Mouse (Mus musculus): ENCODE results near the gene Prph. TPM values are rescaled to one million over a fixed set of nuclear protein-coding genes. Genes with fewer than 3 reads are reported as not detected.

The Prph gene
- 0.91 and 1.8 TPM in 2 replicates for polyA plus RNA-seq (2014; fragmentation: Nextera tagmentation; extraction: Ambion mirVana)

DNA sequence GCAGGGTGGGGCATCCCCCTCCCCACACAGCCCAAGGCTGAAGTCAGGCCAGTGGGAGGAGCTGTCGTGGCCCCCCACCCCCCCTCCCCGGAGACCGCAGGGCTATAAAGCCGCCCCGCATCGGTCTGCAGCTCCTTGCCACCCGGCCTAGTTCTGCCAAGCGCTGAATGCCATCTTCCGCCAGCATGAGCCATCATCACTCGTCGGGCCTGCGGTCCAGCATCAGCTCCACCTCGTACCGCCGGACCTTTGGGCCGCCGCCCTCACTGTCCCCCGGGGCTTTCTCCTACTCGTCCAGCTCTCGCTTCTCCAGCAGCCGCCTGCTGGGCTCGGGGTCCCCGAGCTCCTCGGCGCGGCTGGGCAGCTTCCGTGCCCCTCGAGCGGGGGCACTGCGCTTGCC is at the start of gene Prph:
TSS of gene Prph (plus strand) at position 135 of the 400 bp plus-strand sequence.
- no peaks in the 10 kb centered on the region for H3K9me3 ChIP-seq (ENCODE audit: low read depth, low read length)
- peak within 1 kb of the TSS; percentile 63 for H3K4me2 ChIP-seq
- DNase-seq (no peak), ATAC-seq (ENCODE audit: insufficient read depth) (no peak; the same call in 1 of the 2 replicates)
- peaks cover 62% of the 10 kb centered on the region for H3K27me3 ChIP-seq (ENCODE audit: insufficient read depth, low read length)
- peak within 1 kb of the TSS; percentile 35; the same call in 1 of the 2 replicates for H3K9ac ChIP-seq
- H3K4me3 ChIP-seq (ENCODE audit: low read depth, low read length) = peak within 1 kb of the TSS; percentile 38
- no peak for TF ChIP-seq CTCF (IDR thresholded peaks at IDR 0.05; ENCODE audit: low read depth)
- no peak within 1 kb of the TSS for H3K27ac ChIP-seq (ENCODE audit: low read depth)
- H3K4me1 ChIP-seq (ENCODE audit: insufficient read depth) = 0 out of 2 replicates have a peak, but pooled peaks cover 7% of the 10 kb centered on the region
- 3% methylated on average over 30 of the region's 30 CpGs for WGBS
- no peaks in the 10 kb centered on the region for H3K36me3 ChIP-seq (ENCODE audit: insufficient read depth)

GRCm38 (mm10) chr15:99008801-99009241 is 46.2 kb upstream of the Prph start:
- ATAC-seq (ENCODE audit: insufficient read depth) (no peak), DNase-seq (peak; percentile 48)
- H3K27me3 ChIP-seq (ENCODE audit: insufficient read depth, low read length) = no peaks in the 10 kb centered on the region
- H3K27ac ChIP-seq (ENCODE audit: low read depth) = peak overlapping the region; percentile 46; the same call in 1 of the 2 replicates
- no peaks in the 10 kb centered on the region for H3K4me1 ChIP-seq (ENCODE audit: insufficient read depth)
- H3K9ac ChIP-seq = no peak overlapping the region
- H3K36me3 ChIP-seq (ENCODE audit: insufficient read depth) = no peaks in the 10 kb centered on the region
- no peaks in the 10 kb centered on the region for H3K9me3 ChIP-seq (ENCODE audit: low read depth, low read length)
- H3K4me3 ChIP-seq (ENCODE audit: low read depth, low read length) = no peak overlapping the region
- no peak for TF ChIP-seq CTCF (IDR thresholded peaks at IDR 0.05; ENCODE audit: low read depth)
- H3K4me2 ChIP-seq = no peak overlapping the region
- 41% methylated on average over 6 of the region's 6 CpGs for WGBS

- Histone ChIP-seq H3K36me3 (ENCODE audit: insufficient read depth) (no peaks in the 10 kb centered on the region), H3K27ac (ENCODE audit: low read depth) (no peak overlapping the region), H3K4me1 (ENCODE audit: insufficient read depth) (no peaks in the 10 kb centered on the region), H3K27me3 (ENCODE audit: insufficient read depth, low read length) (no peaks in the 10 kb centered on the region), H3K4me2 (no peak overlapping the region), H3K4me3 (ENCODE audit: low read depth, low read length) (no peak overlapping the region), H3K9ac (no peak overlapping the region), H3K9me3 (ENCODE audit: low read depth, low read length) (no peaks in the 10 kb centered on the region)
- 64% methylated on average over 2 of the region's 2 CpGs for WGBS
- TF ChIP-seq CTCF (IDR thresholded peaks at IDR 0.05; ENCODE audit: low read depth) = no peak
- DNase-seq (no peak), ATAC-seq (ENCODE audit: insufficient read depth) (no peak)
Measured at GRCm38 (mm10) chr15:99010896-99011295, 44.1 kb upstream of the Prph start.

- no peak for TF ChIP-seq CTCF (IDR thresholded peaks at IDR 0.05; ENCODE audit: low read depth)
- Histone ChIP-seq H3K4me1 (ENCODE audit: insufficient read depth) (no peaks in the 10 kb centered on the region), H3K4me3 (ENCODE audit: low read depth, low read length) (no peak overlapping the region), H3K4me2 (no peak overlapping the region), H3K36me3 (ENCODE audit: insufficient read depth) (no peaks in the 10 kb centered on the region), H3K27me3 (ENCODE audit: insufficient read depth, low read length) (no peaks in the 10 kb centered on the region), H3K9me3 (ENCODE audit: low read depth, low read length) (no peaks in the 10 kb centered on the region), H3K9ac (no peak overlapping the region), H3K27ac (ENCODE audit: low read depth) (no peak overlapping the region)
- ATAC-seq (ENCODE audit: insufficient read depth) (no peak), DNase-seq (no peak)
- WGBS = 53% methylated on average over 3 of the region's 3 CpGs
Measured at GRCm38 (mm10) chr15:99011946-99012345, 43.0 kb upstream of the Prph start.

- Histone ChIP-seq H3K4me3 (ENCODE audit: low read depth, low read length) (no peak overlapping the region), H3K36me3 (ENCODE audit: insufficient read depth) (no peaks in the 10 kb centered on the region), H3K9me3 (ENCODE audit: low read depth, low read length) (no peaks in the 10 kb centered on the region), H3K4me1 (ENCODE audit: insufficient read depth) (no peaks in the 10 kb centered on the region), H3K9ac (no peak overlapping the region), H3K27me3 (ENCODE audit: insufficient read depth, low read length) (no peaks in the 10 kb centered on the region), H3K4me2 (no peak overlapping the region), H3K27ac (ENCODE audit: low read depth) (no peak overlapping the region)
- no peak for DNase-seq
- no peak for TF ChIP-seq CTCF (IDR thresholded peaks at IDR 0.05; ENCODE audit: low read depth)
- no peak for ATAC-seq (ENCODE audit: insufficient read depth)
- 47% methylated on average over 9 of the region's 9 CpGs for WGBS
Measured at GRCm38 (mm10) chr15:99014496-99015030, 40.4 kb upstream of the Prph start.

GRCm38 (mm10) chr15:99017355-99017761 is 37.6 kb upstream of the Prph start:
- Histone ChIP-seq H3K27ac (ENCODE audit: low read depth) (no peak overlapping the region), H3K27me3 (ENCODE audit: insufficient read depth, low read length) (no peaks in the 10 kb centered on the region), H3K4me1 (ENCODE audit: insufficient read depth) (no peaks in the 10 kb centered on the region), H3K9ac (no peak overlapping the region), H3K36me3 (ENCODE audit: insufficient read depth) (no peaks in the 10 kb centered on the region), H3K9me3 (ENCODE audit: low read depth, low read length) (no peaks in the 10 kb centered on the region), H3K4me2 (no peak overlapping the region), H3K4me3 (ENCODE audit: low read depth, low read length) (no peak overlapping the region)
- WGBS = 75% methylated on average over 8 of the region's 8 CpGs
- no peak for TF ChIP-seq CTCF (IDR thresholded peaks at IDR 0.05; ENCODE audit: low read depth)
- no peak for DNase-seq
- no peak for ATAC-seq (ENCODE audit: insufficient read depth)

DNA sequence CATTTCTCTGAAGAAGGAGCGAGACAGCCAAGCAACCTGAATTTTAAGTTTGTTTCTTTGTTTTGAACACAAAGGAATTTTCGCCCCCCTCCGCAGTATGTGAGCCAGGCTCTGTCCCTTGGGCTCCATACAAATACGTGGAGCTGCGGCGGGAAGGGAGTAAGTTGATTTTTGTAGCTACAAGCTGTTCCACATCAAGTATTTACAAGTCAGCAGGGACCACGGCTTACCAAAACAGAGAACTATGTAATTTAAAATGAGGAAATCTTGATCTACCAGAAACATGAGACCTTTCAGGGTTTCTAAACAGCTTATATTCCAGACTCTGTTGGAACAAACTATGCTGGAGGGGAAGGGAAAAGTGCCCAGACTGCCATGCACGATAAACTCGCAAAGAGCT is 37.0 kb upstream of the Prph start:
- H3K36me3 ChIP-seq (ENCODE audit: insufficient read depth) = no peaks in the 10 kb centered on the region
- ATAC-seq (ENCODE audit: insufficient read depth) = no peak
- no peak for DNase-seq

More for the DNA sequence above, 37.0 kb upstream of the Prph start:
- Histone ChIP-seq H3K9ac (no peak overlapping the region), H3K27ac (ENCODE audit: low read depth) (no peak overlapping the region), H3K4me2 (no peak overlapping the region), H3K4me1 (ENCODE audit: insufficient read depth) (no peaks in the 10 kb centered on the region), H3K4me3 (ENCODE audit: low read depth, low read length) (no peak overlapping the region), H3K27me3 (ENCODE audit: insufficient read depth, low read length) (no peaks in the 10 kb centered on the region), H3K9me3 (ENCODE audit: low read depth, low read length) (no peaks in the 10 kb centered on the region)
- 65% methylated on average over 9 of the region's 9 CpGs for WGBS
- no peak for TF ChIP-seq CTCF (IDR thresholded peaks at IDR 0.05; ENCODE audit: low read depth)
